Mouse (Mus musculus): Measurements from ENCODE around the gene Rgcc.
A peak's percentile ranks its signal among the peaks of the same experiment; 100 is the strongest.

Rgcc gene

GRCm38 (mm10) chr14:79275870-79276395, 25.5 kb downstream of the Rgcc start:
- no peak for DNase-seq

GRCm38 (mm10) chr14:79275441-79275840, 26.0 kb downstream of the Rgcc start:
- DNase-seq: no peak

- DNase-seq: no peak
Measured at GRCm38 (mm10) chr14:79273697-79274477, 27.6 kb downstream of the Rgcc start.

- DNase-seq: no peak
Measured at GRCm38 (mm10) chr14:79272991-79273390, 28.5 kb downstream of the Rgcc start.

- DNase-seq: no peak
Measured at GRCm38 (mm10) chr14:79272188-79272694, 29.2 kb downstream of the Rgcc start.

- DNase-seq: no peak
Measured at GRCm38 (mm10) chr14:79269551-79269950, 31.9 kb downstream of the Rgcc start.

- DNase-seq: no peak
Measured at GRCm38 (mm10) chr14:79267878-79268277, 33.6 kb downstream of the Rgcc start.

- no peak for DNase-seq
Measured at GRCm38 (mm10) chr14:79267382-79267781, 34.1 kb downstream of the Rgcc start.

- no peak for DNase-seq
Measured at GRCm38 (mm10) chr14:79266408-79266807, 35.0 kb downstream of the Rgcc start.

GRCm38 (mm10) chr14:79265738-79266137, 35.7 kb downstream of the Rgcc start:
- no peak for DNase-seq

- DNase-seq: no peak
Measured at GRCm38 (mm10) chr14:79263321-79263720, 38.1 kb downstream of the Rgcc start.

GRCm38 (mm10) chr14:79262677-79263076, 38.8 kb downstream of the Rgcc start:
- DNase-seq: no peak

GRCm38 (mm10) chr14:79259062-79259779, 42.2 kb downstream of the Rgcc start:
- no peak for DNase-seq

GRCm38 (mm10) chr14:79256656-79257055, 44.8 kb downstream of the Rgcc start:
- DNase-seq: no peak

- DNase-seq: no peak
Measured at GRCm38 (mm10) chr14:79255786-79256185, 45.7 kb downstream of the Rgcc start.

- peak; percentile 6 for DNase-seq
Measured at GRCm38 (mm10) chr14:79251727-79252285, 49.6 kb downstream of the Rgcc start.

- DNase-seq: no peak
Measured at GRCm38 (mm10) chr14:79244571-79244970, 56.9 kb downstream of the Rgcc start.

- DNase-seq: peak; percentile 25
Measured at GRCm38 (mm10) chr14:79243038-79243883, 58.2 kb downstream of the Rgcc start.

GRCm38 (mm10) chr14:79242386-79242720, 59.1 kb downstream of the Rgcc start:
- DNase-seq: no peak

- no peak for DNase-seq
Measured at GRCm38 (mm10) chr14:79241656-79242385, 59.6 kb downstream of the Rgcc start.

- DNase-seq: no peak
Measured at GRCm38 (mm10) chr14:79241057-79241570, 60.3 kb downstream of the Rgcc start.

GRCm38 (mm10) chr14:79239402-79239801, 62.0 kb downstream of the Rgcc start:
- no peak for DNase-seq
